Mouse (Mus musculus) erythroblast, embryonic 14.5 days (primary cell): Measurements from ENCODE around the gene Sncb. TPM values are rescaled to one million over a fixed set of nuclear protein-coding genes. Genes with fewer than 3 reads are reported as not detected.

ENCODE experiments used
- H3K27me3 ChIP-seq: 2 replicates; pipeline ENCODE4 v1.6.1; 2012; ENCODE audit warnings: inconsistent platforms; ENCODE audit not compliant: control insufficient read depth
- H3K36me3 ChIP-seq: 2 replicates; pipeline ENCODE4 v1.6.1; 2012; ENCODE audit warnings: mild to moderate bottlenecking, inconsistent platforms; ENCODE audit not compliant: control insufficient read depth
- H3K4me1 ChIP-seq: 2 replicates; pipeline ENCODE4 v1.6.1; 2012; ENCODE audit warnings: inconsistent platforms; ENCODE audit not compliant: control insufficient read depth
- H3K4me3 ChIP-seq: replicated peaks from 2 replicates; pipeline ENCODE3; 2012; ENCODE audit warnings: moderate library complexity, mild to moderate bottlenecking, inconsistent platforms
- H3K9me3 ChIP-seq: 2 replicates; pipeline ENCODE4 v1.6.1; 2012; ENCODE audit warnings: low read length, inconsistent platforms, mixed read lengths; ENCODE audit not compliant: control insufficient read depth
- GATA1 ChIP-seq: IDR thresholded peaks from 2 replicates; pipeline ENCODE4 v1.6.1; 2012; ENCODE audit warnings: low read length, inconsistent platforms, mixed read lengths
- TAL1 ChIP-seq: IDR thresholded peaks from 3 replicates; pipeline ENCODE4 v1.6.1; 2012; ENCODE audit warnings: low read length, inconsistent platforms, mixed read lengths
- polyA plus RNA-seq: library from polyadenylated mRNA; stranded (reverse); fragments of >175 nt; gene quantifications from 2 replicates; pipeline ENCODE4 v1.2.3, GENCODE M21; 2012

Gene Sncb
- polyA plus RNA-seq, 1 experiment, result not detected

GRCm38 (mm10) chr13:54754169-54755080 lies 12.0 kb downstream of the Sncb start:
- H3K36me3 ChIP-seq, result no peaks in the 10 kb centered on the region
- peaks cover 50% of the 10 kb centered on the region for H3K27me3 ChIP-seq
- H3K4me3 ChIP-seq, result no peak overlapping the region
- peaks cover 2% of the 10 kb centered on the region; the same call in 1 of the 2 replicates for H3K9me3 ChIP-seq
- H3K4me1 ChIP-seq, result peaks cover 6% of the 10 kb centered on the region
- TF ChIP-seq GATA1, result no peak
- TF ChIP-seq TAL1, result no peak

GRCm38 (mm10) chr13:54753733-54754132 lies 12.7 kb downstream of the Sncb start:
- TF ChIP-seq GATA1 (no peak), TAL1 (no peak)
- H3K27me3 ChIP-seq, result peaks cover 53% of the 10 kb centered on the region
- peaks cover 6% of the 10 kb centered on the region for H3K4me1 ChIP-seq

GRCm38 (mm10) chr13:54752656-54753055 lies 13.7 kb downstream of the Sncb start:
- Histone ChIP-seq H3K4me1 (no peaks in the 10 kb centered on the region), H3K27me3 (peaks cover 52% of the 10 kb centered on the region), H3K36me3 (no peaks in the 10 kb centered on the region), H3K9me3 (peaks cover 2% of the 10 kb centered on the region; the same call in 1 of the 2 replicates), H3K4me3 (no peak overlapping the region)
- no peak for TF ChIP-seq TAL1
- no peak for TF ChIP-seq GATA1

More at GRCm38 (mm10) chr13:54753733-54754132, 12.7 kb downstream of the Sncb start:
- Histone ChIP-seq H3K4me3 (no peak overlapping the region), H3K9me3 (peaks cover 2% of the 10 kb centered on the region; the same call in 1 of the 2 replicates), H3K36me3 (no peaks in the 10 kb centered on the region)

DNA sequence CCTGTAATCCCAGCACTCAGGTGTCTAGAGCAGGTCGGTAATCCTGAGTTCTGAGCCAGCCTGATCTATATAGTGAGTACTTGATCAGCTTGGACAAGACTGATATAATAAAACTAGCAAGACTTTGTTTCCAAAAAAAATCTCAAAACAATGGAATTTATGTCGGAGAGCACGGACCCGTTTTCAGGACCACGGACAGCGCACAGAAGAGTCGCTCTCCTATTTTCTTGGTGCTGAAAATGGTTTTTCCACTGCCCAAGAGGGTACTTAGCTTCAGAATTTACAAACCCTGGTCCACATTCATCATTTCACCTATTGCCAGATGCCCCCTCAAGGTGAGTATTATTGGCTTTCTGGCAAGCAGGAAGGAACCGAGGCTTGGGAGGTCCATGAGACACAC lies 15.7 kb downstream of the Sncb start:
- TF ChIP-seq GATA1, result no peak
- TF ChIP-seq TAL1, result no peak
- Histone ChIP-seq H3K4me3 (no peak overlapping the region), H3K27me3 (peaks cover 56% of the 10 kb centered on the region), H3K9me3 (peaks cover 2% of the 10 kb centered on the region; the same call in 1 of the 2 replicates), H3K36me3 (no peaks in the 10 kb centered on the region), H3K4me1 (no peaks in the 10 kb centered on the region)

GRCm38 (mm10) chr13:54749864-54750411 lies 16.5 kb downstream of the Sncb start, which contains the start of gene Gprin1:
Gene Gprin1 (minus strand): TSS chr13:54749874.
- H3K4me3 ChIP-seq, result peak within 1 kb of the TSS; percentile 33
- H3K4me1 ChIP-seq, result no peaks in the 10 kb centered on the region
- H3K9me3 ChIP-seq, result peaks cover 2% of the 10 kb centered on the region; the same call in 1 of the 2 replicates
- no peaks in the 10 kb centered on the region for H3K36me3 ChIP-seq
- TF ChIP-seq GATA1 (no peak), TAL1 (no peak)
- peaks cover 55% of the 10 kb centered on the region for H3K27me3 ChIP-seq

DNA sequence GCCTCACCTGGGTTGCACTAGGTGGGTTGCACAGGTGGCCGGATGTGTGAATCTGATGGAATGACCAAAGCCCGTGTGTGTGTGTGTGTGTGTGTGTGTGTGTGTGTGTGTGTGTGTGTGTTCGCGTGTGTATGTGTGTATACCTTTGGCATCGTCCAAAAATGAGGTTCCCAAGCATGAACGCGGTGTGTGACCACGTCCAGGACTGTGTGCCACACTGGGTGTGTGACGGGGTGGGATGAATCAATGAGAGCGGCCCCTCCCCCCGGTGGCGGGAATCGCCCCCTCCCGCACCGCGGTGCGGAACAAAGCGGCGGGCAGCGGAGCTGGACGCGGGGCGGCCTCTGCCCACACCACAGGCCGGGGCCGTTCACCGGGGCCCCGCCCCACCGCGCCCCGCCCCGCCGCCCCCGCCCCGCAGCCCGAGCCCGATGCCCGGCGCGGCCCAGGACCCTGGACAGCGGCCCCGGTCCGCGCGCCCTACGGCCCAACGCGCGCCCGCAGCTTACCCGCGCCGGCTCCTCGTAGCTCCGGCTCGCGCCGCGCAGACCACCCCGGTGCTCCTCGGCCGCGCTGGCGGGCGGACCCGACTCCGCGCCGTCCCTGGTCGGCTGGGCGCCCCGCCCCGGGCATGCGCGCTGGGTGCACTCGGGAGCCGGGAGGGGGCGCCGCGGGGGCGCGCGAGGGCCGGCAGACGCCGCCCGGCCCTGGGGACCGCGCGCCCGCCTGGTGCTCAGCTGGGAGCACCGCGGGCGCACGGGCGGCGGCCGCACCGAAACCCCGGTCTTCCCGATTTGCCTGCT lies 17.1 kb downstream of the Sncb start:
- TF ChIP-seq GATA1 (no peak), TAL1 (no peak)
- Histone ChIP-seq H3K4me1 (no peaks in the 10 kb centered on the region), H3K36me3 (no peaks in the 10 kb centered on the region), H3K9me3 (peaks cover 2% of the 10 kb centered on the region; the same call in 1 of the 2 replicates), H3K4me3 (peak overlapping the region; percentile 33), H3K27me3 (peaks cover 59% of the 10 kb centered on the region)

- Histone ChIP-seq H3K4me3 (no peak overlapping the region), H3K27me3 (peaks cover 59% of the 10 kb centered on the region), H3K9me3 (peaks cover 2% of the 10 kb centered on the region; the same call in 1 of the 2 replicates), H3K36me3 (no peaks in the 10 kb centered on the region), H3K4me1 (no peaks in the 10 kb centered on the region)
- TF ChIP-seq GATA1, result no peak
- TF ChIP-seq TAL1, result no peak
These were observed 17.7 kb downstream of the Sncb start for GRCm38 (mm10) chr13:54748721-54749060.

DNA sequence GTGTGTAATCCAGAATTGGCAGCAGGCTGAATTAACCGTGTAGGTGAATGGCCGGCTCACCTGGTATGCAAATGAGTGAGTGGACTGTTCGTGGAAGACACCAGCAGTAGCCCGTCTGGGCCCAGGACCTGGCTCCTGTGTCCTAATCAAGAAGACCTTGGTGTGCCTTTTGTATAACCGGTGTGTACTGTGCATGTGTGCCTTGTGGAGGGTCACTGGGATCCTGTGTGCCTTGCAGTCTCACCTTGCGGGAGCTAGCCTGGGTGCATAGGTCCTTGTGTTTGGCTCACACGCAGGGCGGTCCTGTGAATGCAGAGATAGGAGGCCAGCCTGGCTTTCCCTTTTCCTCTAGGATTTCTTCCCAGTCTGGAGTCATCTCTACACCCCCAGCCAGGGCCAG lies 18.2 kb downstream of the Sncb start:
- TF ChIP-seq GATA1 (no peak), TAL1 (no peak)
- Histone ChIP-seq H3K9me3 (peaks cover 2% of the 10 kb centered on the region; the same call in 1 of the 2 replicates), H3K27me3 (peaks cover 58% of the 10 kb centered on the region), H3K4me1 (no peaks in the 10 kb centered on the region), H3K4me3 (no peak overlapping the region), H3K36me3 (no peaks in the 10 kb centered on the region)
